Mouse (Mus musculus): ENCODE data around the gene Bcas3. TPM values are rescaled to one million over a fixed set of nuclear protein-coding genes. Genes with fewer than 3 reads are reported as not detected.
A peak's percentile ranks its signal among the peaks of the same experiment; 100 is the strongest.

The Bcas3 gene
- total RNA-seq, 2 experiments from 2014 or later, result 36.4 to 52.8 TPM

- no peak for DNase-seq
These were observed 398.2 kb downstream of the Bcas3 start for GRCm38 (mm10) chr11:85751171-85751570.

DNA sequence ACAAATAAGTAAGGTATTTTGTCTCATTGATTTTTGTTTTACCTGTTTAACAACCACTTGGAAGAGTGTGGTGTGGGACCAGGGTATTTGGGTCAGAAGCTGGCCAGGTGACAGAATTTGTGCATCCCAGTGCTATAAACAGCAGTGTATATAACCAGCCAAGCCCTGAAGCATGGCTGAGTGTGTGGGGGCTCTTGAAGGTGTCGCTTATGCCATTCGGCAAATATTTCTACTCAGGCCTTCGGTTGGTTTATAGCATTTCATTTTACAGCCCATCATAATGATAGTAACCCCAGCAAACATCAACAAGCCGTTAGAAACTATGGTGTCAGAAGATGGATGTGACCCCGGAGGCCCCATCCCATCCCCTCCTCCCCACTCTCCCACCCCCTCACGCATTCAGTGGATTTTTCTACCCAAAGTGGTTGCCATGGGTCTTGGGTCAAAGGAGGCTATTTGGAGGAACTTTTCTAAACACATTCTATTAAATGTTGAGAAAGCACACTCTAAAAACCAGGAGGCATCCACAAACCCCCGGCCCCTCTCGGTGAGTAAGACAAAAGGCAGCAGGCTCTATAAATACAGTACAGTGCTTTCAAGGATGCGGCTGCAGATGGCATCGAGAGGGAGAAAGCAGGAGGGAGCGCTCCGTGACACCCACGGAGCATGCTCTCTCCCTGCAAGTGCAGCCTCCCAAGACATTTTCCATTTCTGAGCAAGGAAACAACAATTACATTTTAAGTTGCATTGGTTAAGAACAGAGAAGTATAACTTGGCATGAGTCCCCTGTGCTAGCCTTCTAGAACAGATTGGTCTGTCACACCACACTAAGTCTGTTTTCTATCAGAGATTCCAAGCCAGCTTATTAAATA is 401.9 kb downstream of the Bcas3 start:
- DNase-seq, result no peak

GRCm38 (mm10) chr11:85755503-85756044 is 402.6 kb downstream of the Bcas3 start:
- no peak for DNase-seq

GRCm38 (mm10) chr11:85758891-85759290 is 405.9 kb downstream of the Bcas3 start:
- DNase-seq, result no peak

DNA sequence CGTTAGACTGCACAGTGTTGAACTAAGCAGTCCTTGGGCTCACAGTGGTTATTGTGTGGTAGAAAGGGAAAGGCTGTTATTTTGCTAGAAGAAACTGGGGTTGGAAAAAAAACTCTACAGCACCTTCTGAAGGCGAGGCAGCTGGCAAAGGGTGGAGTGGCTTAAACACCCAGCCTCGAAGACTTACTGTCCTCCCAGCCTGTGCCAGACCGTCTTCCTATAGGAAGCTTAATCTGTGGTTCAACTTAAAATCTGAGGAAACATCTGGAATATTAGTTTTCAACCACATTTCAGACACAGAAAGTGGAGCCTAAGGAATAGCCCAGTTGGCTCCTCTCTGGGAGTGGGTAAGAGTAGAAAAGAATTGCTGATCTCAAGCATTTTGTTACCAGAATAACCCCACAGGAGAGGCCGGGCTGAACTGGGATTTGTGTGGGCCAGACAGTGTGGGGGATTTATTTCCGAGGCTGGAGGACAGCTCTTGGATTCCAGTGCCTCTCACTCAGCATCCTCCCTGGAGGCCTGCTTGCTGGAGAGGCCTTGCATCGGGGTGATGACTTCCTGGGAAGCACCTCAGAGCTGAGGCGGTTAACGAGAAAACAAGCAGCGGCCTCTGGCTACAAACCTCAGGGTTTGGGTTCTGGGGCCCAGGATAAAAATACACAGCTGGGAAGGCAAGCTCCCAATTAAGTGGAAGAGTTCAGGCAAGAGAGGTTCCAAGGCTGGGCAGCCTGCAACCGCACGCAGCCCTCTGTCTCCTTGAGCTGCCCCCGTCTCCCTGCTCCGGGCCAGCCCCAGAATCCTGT is 406.9 kb downstream of the Bcas3 start:
- no peak for DNase-seq

GRCm38 (mm10) chr11:85760486-85761141 is 407.6 kb downstream of the Bcas3 start:
- peak in 1 of 2 experiments; percentile 53 for DNase-seq

DNA sequence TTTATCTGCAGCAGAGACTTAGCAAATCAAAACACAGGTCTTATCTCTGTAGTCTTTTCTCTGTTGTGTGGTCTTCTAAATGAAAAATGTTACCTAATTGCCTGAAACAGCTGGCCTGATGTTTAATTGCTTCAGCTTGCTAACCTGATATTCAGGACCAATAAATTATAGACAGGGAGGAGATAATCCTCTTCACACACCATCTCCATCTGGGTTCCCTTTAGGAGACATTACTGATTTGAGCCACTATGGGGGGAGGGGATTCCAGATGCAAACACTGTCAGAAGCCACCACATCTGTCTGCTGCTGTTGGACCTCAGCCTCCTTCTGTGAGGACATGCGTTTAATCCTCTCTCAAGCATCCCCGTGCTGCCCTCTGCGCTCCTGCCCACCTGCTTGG is 408.2 kb downstream of the Bcas3 start:
- DNase-seq, result no peak

- DNase-seq, result no peak
These were observed 410.7 kb downstream of the Bcas3 start for GRCm38 (mm10) chr11:85763655-85764054.

GRCm38 (mm10) chr11:85766106-85766723 is 413.2 kb downstream of the Bcas3 start:
- peak in 1 of 2 experiments; percentile 13 for DNase-seq

GRCm38 (mm10) chr11:85766811-85767210 is 413.8 kb downstream of the Bcas3 start:
- DNase-seq, result no peak

GRCm38 (mm10) chr11:85769740-85770139 is 416.8 kb downstream of the Bcas3 start:
- no peak for DNase-seq

GRCm38 (mm10) chr11:85773391-85773790 is 420.4 kb downstream of the Bcas3 start:
- no peak for DNase-seq

DNA sequence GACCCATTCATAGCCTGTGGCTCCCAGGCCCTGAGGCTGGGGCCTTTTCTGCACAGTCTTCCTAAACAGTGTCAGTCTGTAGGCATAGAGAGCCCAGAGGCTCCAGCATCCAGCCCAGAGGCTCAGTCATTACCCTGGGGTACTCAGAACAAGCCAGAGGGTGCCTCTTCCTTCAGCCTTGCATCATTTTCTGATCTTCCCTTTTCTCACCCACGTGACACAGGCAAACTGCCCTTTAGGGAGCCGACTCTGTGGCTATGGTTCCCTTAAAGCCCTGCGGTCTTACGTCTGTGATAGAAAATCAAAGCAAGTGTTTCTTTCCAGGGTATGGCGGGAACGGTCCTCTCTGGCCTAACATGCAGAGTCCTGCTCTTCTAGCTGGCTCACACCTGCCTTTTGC is 421.7 kb downstream of the Bcas3 start:
- no peak for DNase-seq

- DNase-seq, result peak; percentile 33 to 64
These were observed 422.5 kb downstream of the Bcas3 start for GRCm38 (mm10) chr11:85775492-85775891.

GRCm38 (mm10) chr11:85776861-85777360 is 423.9 kb downstream of the Bcas3 start:
- DNase-seq, result no peak

DNA sequence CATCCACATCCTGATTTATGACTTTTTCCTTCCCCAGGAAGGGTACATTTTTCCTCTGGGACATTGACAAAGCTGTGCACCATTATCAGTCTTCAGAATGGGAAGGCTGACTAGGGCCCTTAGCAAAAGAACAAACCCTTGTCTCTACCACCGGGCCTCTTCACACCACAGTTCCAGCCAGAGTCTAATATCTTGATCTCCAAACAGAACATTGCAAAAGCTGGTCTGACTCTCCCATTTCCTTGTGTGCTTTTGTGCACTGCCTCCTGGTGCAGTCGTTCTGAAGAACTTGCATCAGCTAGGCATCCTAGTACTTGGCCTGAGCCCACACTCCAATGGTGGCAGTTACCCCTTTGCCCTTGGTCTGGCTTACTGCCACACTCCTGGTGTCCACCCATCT is 425.0 kb downstream of the Bcas3 start:
- no peak for DNase-seq

DNA sequence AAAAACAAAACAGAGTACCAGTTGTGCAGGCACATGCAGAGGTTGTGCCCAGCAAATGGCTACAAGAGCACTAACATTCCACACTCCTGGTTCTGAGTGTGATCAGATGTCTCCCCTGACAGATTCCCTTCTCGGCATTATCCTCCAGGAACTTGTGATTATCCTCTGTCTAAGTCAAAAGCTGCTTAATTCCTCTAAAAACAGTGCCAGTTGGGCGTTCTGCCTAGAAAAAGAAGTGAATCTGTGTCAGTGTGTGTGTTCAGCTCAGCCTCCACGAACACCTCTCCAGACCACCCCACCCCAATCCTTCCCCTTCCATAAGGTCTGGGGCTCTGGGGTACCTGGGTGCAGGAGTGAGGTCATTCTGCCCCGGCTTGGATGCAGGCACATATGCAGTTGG is 427.3 kb downstream of the Bcas3 start:
- no peak for DNase-seq

DNA sequence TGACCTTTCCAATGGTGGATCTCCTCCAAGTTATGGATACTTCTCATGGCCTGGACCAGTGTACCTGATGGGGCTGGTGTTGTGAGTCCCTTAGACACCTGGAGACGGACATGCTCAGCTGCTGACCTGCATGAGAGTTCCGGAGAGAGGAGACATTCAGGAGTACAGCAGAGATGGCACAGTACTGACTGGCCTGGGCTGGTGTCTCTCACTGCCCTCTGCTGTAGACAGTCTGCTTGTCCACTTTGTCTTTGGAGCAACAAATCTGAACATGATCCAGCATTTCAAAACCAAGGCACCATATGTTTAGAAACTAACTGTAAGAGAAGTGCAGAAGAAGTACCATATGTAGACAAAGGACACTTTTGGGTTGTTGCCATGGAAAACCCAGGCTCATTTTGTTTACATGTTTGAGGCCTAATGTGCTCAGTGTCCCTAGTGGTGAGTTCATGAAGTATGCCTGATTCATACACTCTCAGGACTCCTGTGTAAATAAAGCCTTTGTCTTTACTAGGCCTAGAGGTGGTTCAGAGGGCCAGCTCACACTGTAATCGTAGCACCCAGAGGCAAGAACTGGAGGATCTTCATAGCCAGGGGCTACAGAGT is 433.2 kb downstream of the Bcas3 start:
- no peak for DNase-seq

GRCm38 (mm10) chr11:85789750-85790149 is 436.8 kb downstream of the Bcas3 start:
- DNase-seq, result no peak

DNA sequence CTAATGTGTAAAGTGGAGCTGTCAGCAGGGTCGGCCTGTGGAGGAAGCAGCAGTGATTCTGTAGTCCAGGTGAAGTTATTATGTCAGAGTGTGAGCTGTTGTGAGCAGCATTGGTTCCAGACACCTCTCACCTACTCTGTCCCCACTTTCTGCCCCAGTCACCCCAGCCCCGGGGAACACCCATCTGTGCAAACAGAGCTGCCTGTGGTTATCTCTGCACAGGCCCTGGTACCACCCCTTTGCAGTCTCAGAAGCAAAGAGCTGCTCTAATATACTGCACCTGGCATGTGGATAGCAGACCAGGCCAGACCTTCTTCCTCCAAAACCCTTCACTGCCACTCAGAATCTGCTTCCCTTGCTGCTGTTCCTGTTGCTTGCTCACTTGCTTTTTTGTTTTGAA is 437.3 kb downstream of the Bcas3 start:
- DNase-seq, result no peak

DNA sequence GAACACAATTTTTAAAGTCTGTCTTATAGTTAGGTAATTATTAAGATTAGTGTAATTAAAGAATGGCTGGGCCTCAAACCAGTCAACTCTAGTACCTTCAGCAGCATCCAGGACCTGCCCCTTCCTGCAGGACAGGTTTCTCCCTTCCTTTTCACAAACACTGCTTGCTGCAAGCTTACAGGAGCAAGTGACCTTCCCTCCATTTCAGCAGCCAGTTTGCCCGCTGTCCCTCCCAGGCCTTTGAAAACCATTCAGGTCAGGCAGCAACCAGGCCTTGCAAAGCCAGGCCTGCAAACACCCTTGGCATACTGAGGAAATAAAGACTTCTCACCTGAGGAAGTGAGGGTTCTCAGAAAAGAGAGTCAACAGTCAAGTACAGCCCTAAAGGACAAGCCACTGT is 438.2 kb downstream of the Bcas3 start:
- no peak for DNase-seq
